Mouse (Mus musculus) erythroblast, embryonic 14.5 days (primary cell): ENCODE measurements at regions not wholly inside any gene's neighbourhood (a gene's known extent, or its start where the extent isn't known, plus 50 kb on each side); places are given as distances from the start of the nearest gene placed in this dataset.

Experiments used
- GATA1 ChIP-seq: IDR thresholded peaks from 2 replicates; pipeline ENCODE4 v1.6.1; 2012; ENCODE audit warnings: low read length, inconsistent platforms, mixed read lengths
- TAL1 ChIP-seq: IDR thresholded peaks from 3 replicates; pipeline ENCODE4 v1.6.1; 2012; ENCODE audit warnings: low read length, inconsistent platforms, mixed read lengths

GRCm38 (mm10) chr14:25306166-25306565 is 152.8 kb upstream of the Zmiz1 start:
- TF ChIP-seq GATA1 (no peak), TAL1 (no peak)
